Mouse (Mus musculus): ENCODE data around the gene Tnfrsf1a. TPM values are rescaled to one million over a fixed set of nuclear protein-coding genes. Genes with fewer than 3 reads are reported as not detected.

Tnfrsf1a gene
- polyA plus RNA-seq, 1 experiment from 2014 or later = 19.0 TPM

DNA sequence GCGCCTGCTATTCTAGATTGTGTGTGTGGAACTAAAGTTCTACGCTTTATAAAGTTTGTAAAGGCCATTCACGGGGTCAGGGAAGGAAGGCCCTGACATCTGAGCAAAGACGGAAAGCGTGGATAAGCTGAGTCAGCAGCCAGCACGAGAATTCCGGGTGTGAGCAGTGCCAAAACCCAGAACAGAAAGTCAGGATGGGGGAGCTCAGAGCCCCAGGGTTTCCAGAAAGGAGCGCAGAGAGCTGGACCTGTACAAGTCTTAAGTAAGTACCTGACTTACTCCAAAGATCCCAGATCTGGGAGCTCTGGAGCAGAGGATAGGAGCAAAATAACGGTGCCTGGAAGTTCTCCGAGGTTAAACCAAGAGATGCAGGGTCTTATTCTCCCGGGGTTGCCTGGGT is 61.4 kb downstream of the Tnfrsf1a start:
- Histone ChIP-seq H3K4me2 (no peak overlapping the region), H3K9me3 (ENCODE audit: control insufficient read depth, low read length) (no peaks in the 10 kb centered on the region), H3K36me3 (ENCODE audit: control insufficient read depth, insufficient read depth, low read length) (no peaks in the 10 kb centered on the region), H3K27ac (ENCODE audit: low read depth, low read length) (no peak overlapping the region), H3K27me3 (ENCODE audit: control insufficient read depth, insufficient read depth, low read length) (no peaks in the 10 kb centered on the region), H3K9ac (ENCODE audit: low read length) (no peak overlapping the region), H3K4me1 (ENCODE audit: control insufficient read depth, insufficient read depth, low read length) (no peaks in the 10 kb centered on the region), H3K4me3 (ENCODE audit: low read depth, low read length) (no peak overlapping the region)
- DNase-seq (ENCODE audit: low spot score, missing footprints) (peak; percentile 83), ATAC-seq (ENCODE audit: low FRiP score) (no peak)
- WGBS = 76% methylated on average over 11 of the region's 11 CpGs

GRCm38 (mm10) chr6:125410995-125411547 is 61.9 kb downstream of the Tnfrsf1a start:
- H3K4me3 ChIP-seq (ENCODE audit: low read depth, low read length) = no peak overlapping the region
- no peaks in the 10 kb centered on the region for H3K9me3 ChIP-seq (ENCODE audit: control insufficient read depth, low read length)
- no peaks in the 10 kb centered on the region for H3K27me3 ChIP-seq (ENCODE audit: control insufficient read depth, insufficient read depth, low read length)
- no peak overlapping the region for H3K9ac ChIP-seq (ENCODE audit: low read length)
- no peak overlapping the region for H3K27ac ChIP-seq (ENCODE audit: low read depth, low read length)
- ATAC-seq (ENCODE audit: low FRiP score) (no peak), DNase-seq (ENCODE audit: low spot score, missing footprints) (peak; percentile 69)
- no peaks in the 10 kb centered on the region for H3K4me1 ChIP-seq (ENCODE audit: control insufficient read depth, insufficient read depth, low read length)
- no peak overlapping the region for H3K4me2 ChIP-seq
- H3K36me3 ChIP-seq (ENCODE audit: control insufficient read depth, insufficient read depth, low read length) = no peaks in the 10 kb centered on the region
- WGBS = 62% methylated on average over 8 of the region's 8 CpGs

GRCm38 (mm10) chr6:125411661-125412060 is 62.5 kb downstream of the Tnfrsf1a start:
- Histone ChIP-seq H3K9ac (ENCODE audit: low read length) (no peak overlapping the region), H3K9me3 (ENCODE audit: control insufficient read depth, low read length) (no peaks in the 10 kb centered on the region), H3K4me1 (ENCODE audit: control insufficient read depth, insufficient read depth, low read length) (no peaks in the 10 kb centered on the region), H3K27ac (ENCODE audit: low read depth, low read length) (no peak overlapping the region), H3K27me3 (ENCODE audit: control insufficient read depth, insufficient read depth, low read length) (no peaks in the 10 kb centered on the region), H3K4me2 (no peak overlapping the region), H3K36me3 (ENCODE audit: control insufficient read depth, insufficient read depth, low read length) (no peaks in the 10 kb centered on the region), H3K4me3 (ENCODE audit: low read depth, low read length) (no peak overlapping the region)
- whole genome bisulfite sequencing = 88% methylated on average over 6 of the region's 6 CpGs
- DNase-seq (ENCODE audit: low spot score, missing footprints) = peak; percentile 75
- no peak for ATAC-seq (ENCODE audit: low FRiP score)

Other genes with a start within 250 kb of the Tnfrsf1a start
- gene Nop2, start 217.5 kb upstream of the Tnfrsf1a start, polyA plus RNA-seq (2014; fragmentation: Nextera tagmentation; extraction: Ambion mirVana) = 55.1 and 58.4 TPM in 2 replicates
- gene Iffo1, start 204.1 kb upstream of the Tnfrsf1a start, polyA plus RNA-seq (2014; fragmentation: Nextera tagmentation; extraction: Ambion mirVana) = 8.4 and 8.6 TPM in 2 replicates
- gene Gapdh, start 182.9 kb upstream of the Tnfrsf1a start, polyA plus RNA-seq (2014; fragmentation: Nextera tagmentation; extraction: Ambion mirVana) = 2,357 and 2,675 TPM in 2 replicates
- gene Ncapd2, start 157.7 kb upstream of the Tnfrsf1a start, polyA plus RNA-seq (2014; fragmentation: Nextera tagmentation; extraction: Ambion mirVana) = 127 and 140 TPM in 2 replicates
- gene Mrpl51, start 157.6 kb upstream of the Tnfrsf1a start, polyA plus RNA-seq (2014; fragmentation: Nextera tagmentation; extraction: Ambion mirVana) = 200 and 208 TPM in 2 replicates
- gene Vamp1, start 133.8 kb upstream of the Tnfrsf1a start, polyA plus RNA-seq (2014; fragmentation: Nextera tagmentation; extraction: Ambion mirVana) = 1.3 and 1.4 TPM in 2 replicates
- gene Tapbpl, start 117.5 kb upstream of the Tnfrsf1a start, polyA plus RNA-seq (2014; fragmentation: Nextera tagmentation; extraction: Ambion mirVana) = 1.2 and 1.6 TPM in 2 replicates
- gene Cd27, start 112.4 kb upstream of the Tnfrsf1a start, polyA plus RNA-seq (2014; fragmentation: Nextera tagmentation; extraction: Ambion mirVana) = 0.62 and 0.93 TPM in 2 replicates
- 0.08 TPM in 1 of 2 replicates, not detected in the other for gene Tuba3a, start 63.3 kb upstream of the Tnfrsf1a start, polyA plus RNA-seq (2014; fragmentation: Nextera tagmentation; extraction: Ambion mirVana)
- gene Ltbr, start 35.5 kb upstream of the Tnfrsf1a start, polyA plus RNA-seq (2014; fragmentation: Nextera tagmentation; extraction: Ambion mirVana) = 18.0 and 19.7 TPM in 2 replicates
- gene Scnn1a, start 28.7 kb upstream of the Tnfrsf1a start, polyA plus RNA-seq (2014; fragmentation: Nextera tagmentation; extraction: Ambion mirVana) = 0.33 and 0.77 TPM in 2 replicates
- not detected in 2 replicates for gene Plekhg6, start 31.4 kb downstream of the Tnfrsf1a start, polyA plus RNA-seq (2014; fragmentation: Nextera tagmentation; extraction: Ambion mirVana)
- gene Cd9, start 145.4 kb downstream of the Tnfrsf1a start, polyA plus RNA-seq (2014; fragmentation: Nextera tagmentation; extraction: Ambion mirVana) = 34.7 and 40.9 TPM in 2 replicates
- 13.9 and 15.8 TPM in 2 replicates for gene Vwf, start 197.4 kb downstream of the Tnfrsf1a start, polyA plus RNA-seq (2014; fragmentation: Nextera tagmentation; extraction: Ambion mirVana)